Mouse (Mus musculus): ENCODE data around the gene Ncs1.

The Ncs1 gene

DNA sequence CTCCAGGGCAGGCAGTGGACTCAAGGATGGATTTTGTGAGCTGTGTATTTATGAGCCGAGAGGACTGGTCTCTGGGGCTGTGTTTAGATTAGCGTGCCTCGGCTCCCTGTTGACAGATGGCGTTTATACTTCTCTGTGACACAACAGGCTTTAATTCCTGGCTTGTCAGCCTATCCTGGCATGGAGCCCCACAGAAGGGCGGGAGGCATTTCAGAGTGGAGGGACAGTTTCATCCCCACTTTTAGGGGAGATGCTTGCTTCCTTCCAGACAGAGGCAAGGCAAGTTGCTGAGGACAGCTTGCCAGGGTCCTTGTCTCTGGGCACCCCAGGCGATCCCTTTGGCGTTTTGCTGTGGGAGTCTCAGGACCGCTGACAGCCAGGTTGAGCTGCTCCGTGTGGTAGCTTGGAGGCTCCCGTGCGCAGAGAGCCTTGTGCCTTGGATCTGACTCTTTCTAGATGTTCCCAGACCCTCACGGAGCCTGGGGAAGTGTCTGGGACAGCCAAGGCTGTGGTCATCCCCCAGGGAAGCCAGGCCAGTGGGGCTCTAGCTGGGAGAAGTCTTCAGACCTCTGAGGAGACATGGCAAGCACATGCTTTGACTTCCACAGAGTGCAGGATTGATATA is 92.2 kb downstream of the Ncs1 start:
- no peak for DNase-seq (ENCODE audit: inconsistent ontology term)

DNA sequence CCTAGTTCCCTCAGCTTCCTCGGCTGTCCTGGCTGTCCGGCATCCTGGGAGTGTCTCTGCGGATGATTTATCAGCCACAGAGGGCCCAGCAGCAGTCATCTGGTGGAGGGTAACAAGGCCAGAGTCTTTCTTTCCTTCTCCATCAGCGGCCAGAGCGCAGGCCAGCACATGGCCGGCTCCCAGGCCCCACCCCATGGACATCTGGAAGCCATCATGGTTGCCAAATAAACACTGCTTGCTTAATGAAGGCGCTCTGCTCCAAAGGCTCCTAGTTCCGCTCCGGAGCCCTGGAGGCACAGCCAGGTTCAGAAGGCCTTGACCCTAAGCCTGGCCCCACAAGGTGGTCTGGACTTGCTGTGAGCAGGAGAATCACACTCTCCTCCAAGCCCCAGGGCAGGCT is 94.2 kb downstream of the Ncs1 start:
- no peak for DNase-seq (ENCODE audit: inconsistent ontology term)

DNA sequence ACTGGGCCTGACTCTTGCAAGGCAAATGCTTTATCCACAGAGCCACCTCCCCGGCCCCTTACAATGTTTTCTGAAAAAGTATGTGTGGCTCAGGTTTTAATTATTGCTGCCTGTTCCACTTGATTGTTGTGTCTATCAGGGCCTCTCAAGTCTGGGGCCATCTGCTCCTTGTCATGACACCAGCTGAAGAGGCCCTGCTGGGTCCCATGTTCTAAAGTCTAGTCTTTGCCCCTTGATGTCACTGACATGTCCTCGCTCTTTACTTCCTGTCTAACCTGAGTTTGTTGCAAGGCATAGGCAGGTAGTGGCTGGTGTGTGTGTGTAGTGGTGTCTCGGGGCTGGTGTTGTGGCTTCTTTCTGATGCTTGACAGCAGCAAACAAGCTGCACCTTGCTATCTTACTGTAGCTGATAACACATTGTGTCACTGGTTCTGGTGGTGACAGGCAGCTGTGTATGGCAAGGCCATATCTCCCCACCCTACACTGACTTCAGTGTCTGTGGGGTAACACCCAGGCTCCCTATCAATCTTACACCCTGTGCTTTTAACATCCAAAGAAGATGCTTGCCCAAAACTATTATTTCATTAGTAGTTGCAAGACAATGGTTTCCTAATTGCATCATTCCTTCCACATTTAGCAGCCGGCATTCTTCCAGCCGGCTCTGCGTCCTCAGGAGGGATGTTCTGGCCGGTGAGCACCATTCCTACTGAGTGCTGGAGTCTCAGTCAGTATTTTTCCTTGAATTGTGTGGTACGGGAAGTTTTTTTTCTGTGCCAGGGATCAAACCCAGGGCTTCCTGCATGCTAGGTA is 96.3 kb downstream of the Ncs1 start:
- DNase-seq (ENCODE audit: inconsistent ontology term), result no peak

All from Muller cell, postnatal 12 days (primary cell).